Mouse (Mus musculus) lung, postnatal 0 days (tissue): Measurements from ENCODE around the gene Csrp3. TPM values are rescaled to one million over a fixed set of nuclear protein-coding genes. Genes with fewer than 3 reads are reported as not detected.

Experiments used
- ATAC-seq: fragments of 200-750 bp; cut with Nextera tagmentation; 2 replicates; pipeline ENCODE4 v1.8.0; 2017; ENCODE audit warnings: moderate library complexity
- DNase-seq: peaks from one replicate; pipeline ENCODE4 v3.0.0-alpha.2; 2016; ENCODE audit warnings: low spot score
- H3K27ac ChIP-seq: fragments of 300-500 bp; sonication (generic); 2 replicates; pipeline ENCODE4 v1.5.1; 2014; ENCODE audit warnings: antibody characterized with exemption, mild to moderate bottlenecking, low read length, mixed read lengths
- H3K27me3 ChIP-seq: fragments of 300-500 bp; sonication (generic); replicated peaks from 2 replicates; pipeline ENCODE4 v1.6.1; 2014; ENCODE audit warnings: low read length, mixed read lengths; ENCODE audit not compliant: insufficient read depth
- H3K36me3 ChIP-seq: fragments of 300-500 bp; sonication (generic); 2 replicates; pipeline ENCODE4 v1.6.1; 2014; ENCODE audit warnings: low read length, mixed read lengths; ENCODE audit not compliant: insufficient read depth
- H3K4me1 ChIP-seq: fragments of 300-500 bp; sonication (generic); 2 replicates; pipeline ENCODE4 v1.6.1; 2014; ENCODE audit warnings: antibody characterized with exemption, low read depth, low read length, mixed read lengths; ENCODE audit not compliant: insufficient read depth
- H3K4me2 ChIP-seq: fragments of 300-500 bp; sonication (generic); replicated peaks from 2 replicates; pipeline ENCODE4 v1.6.1; 2014; ENCODE audit warnings: low read depth, mild to moderate bottlenecking, low read length, moderate library complexity, mixed read lengths
- H3K4me3 ChIP-seq: fragments of 300-500 bp; sonication (generic); 2 replicates; pipeline ENCODE4 v1.5.1; 2014; ENCODE audit warnings: low read depth, low read length
- H3K9ac ChIP-seq: fragments of 300-500 bp; sonication (generic); replicated peaks from 2 replicates; pipeline ENCODE4 v1.6.1; 2014; ENCODE audit warnings: low read depth, mild to moderate bottlenecking
- H3K9me3 ChIP-seq: fragments of 300-500 bp; sonication (generic); 2 replicates; pipeline ENCODE4 v1.6.1; 2016; ENCODE audit warnings: low read length, mixed read lengths
- CTCF ChIP-seq: IDR thresholded peaks from 2 replicates; pipeline ENCODE4 v1.5.1; 2016; ENCODE audit warnings: antibody characterized with exemption, mild to moderate bottlenecking
- EP300 ChIP-seq: IDR thresholded peaks from 2 replicates; pipeline ENCODE4 v1.6.1; 2016; ENCODE audit warnings: antibody characterized with exemption, mild to moderate bottlenecking, control low read depth
- WGBS: fragments of 180-500 bp; shearing (Covaris S2); extraction: QIAGEN DNeasy Blood & Tissue Kit; methylation state at CpG from one replicate; pipeline ENCODE4 v1.1.7; 2014; 5-methylcytosine and 5-hydroxymethylcytosine counted together
- polyA plus RNA-seq: library from polyadenylated mRNA; unstranded; fragments of >200 nt; fragmentation: Nextera tagmentation; extraction: Ambion mirVana; gene quantifications from 2 replicates; pipeline ENCODE4 v1.2.1, GENCODE M21; 2015

Csrp3 gene
- polyA plus RNA-seq, 1 experiment from 2014 or later: 32.0 TPM

GRCm38 (mm10) chr7:48812358-48812757 lies 35.5 kb downstream of the Csrp3 start:
- Histone ChIP-seq H3K27me3 (no peaks in the 10 kb centered on the region), H3K4me2 (no peak overlapping the region), H3K4me1 (no peaks in the 10 kb centered on the region), H3K4me3 (no peak overlapping the region), H3K9me3 (no peaks in the 10 kb centered on the region), H3K9ac (no peak overlapping the region), H3K27ac (no peak overlapping the region), H3K36me3 (peaks cover 4% of the 10 kb centered on the region; the same call in 1 of the 2 replicates)
- DNase-seq (no peak), ATAC-seq (no peak)
- TF ChIP-seq CTCF (peak; percentile 45), EP300 (no peak)

- WGBS: 95% methylated on average over 1 of the region's 1 CpGs
- H3K4me1 ChIP-seq: no peaks in the 10 kb centered on the region
- no peak overlapping the region for H3K9ac ChIP-seq
- peaks cover 15% of the 10 kb centered on the region; the same call in 1 of the 2 replicates for H3K36me3 ChIP-seq
- TF ChIP-seq CTCF: no peak
- no peak for TF ChIP-seq EP300
- H3K9me3 ChIP-seq: no peaks in the 10 kb centered on the region
- ATAC-seq (no peak), DNase-seq (no peak)
- no peak overlapping the region for H3K4me3 ChIP-seq
- H3K4me2 ChIP-seq: no peak overlapping the region
- H3K27ac ChIP-seq: no peak overlapping the region
- H3K27me3 ChIP-seq: no peaks in the 10 kb centered on the region
Measured at GRCm38 (mm10) chr7:48810652-48811051, 37.2 kb downstream of the Csrp3 start.

GRCm38 (mm10) chr7:48806587-48806986 lies 41.2 kb downstream of the Csrp3 start:
- Histone ChIP-seq H3K4me3 (no peak overlapping the region), H3K4me1 (no peaks in the 10 kb centered on the region), H3K4me2 (no peak overlapping the region), H3K36me3 (peaks cover 23% of the 10 kb centered on the region; the same call in 1 of the 2 replicates), H3K27me3 (no peaks in the 10 kb centered on the region), H3K9me3 (no peaks in the 10 kb centered on the region), H3K27ac (no peak overlapping the region), H3K9ac (no peak overlapping the region)
- no peak for DNase-seq
- ATAC-seq: no peak
- no peak for TF ChIP-seq CTCF
- TF ChIP-seq EP300: no peak
- WGBS: 89% methylated on average over 4 of the region's 4 CpGs

GRCm38 (mm10) chr7:48803381-48803780 lies 44.5 kb downstream of the Csrp3 start:
- H3K4me1 ChIP-seq: no peaks in the 10 kb centered on the region
- no peak for DNase-seq
- H3K9ac ChIP-seq: no peak overlapping the region
- TF ChIP-seq EP300 (no peak), CTCF (no peak)
- H3K4me3 ChIP-seq: no peak overlapping the region
- no peaks in the 10 kb centered on the region for H3K27me3 ChIP-seq
- H3K9me3 ChIP-seq: no peaks in the 10 kb centered on the region
- peaks cover 19% of the 10 kb centered on the region; the same call in 1 of the 2 replicates for H3K36me3 ChIP-seq
- no peak overlapping the region for H3K27ac ChIP-seq
- ATAC-seq: no peak
- H3K4me2 ChIP-seq: no peak overlapping the region
- 87% methylated on average over 7 of the region's 7 CpGs for WGBS

- TF ChIP-seq CTCF (no peak), EP300 (no peak)
- H3K4me3 ChIP-seq: no peak overlapping the region
- no peaks in the 10 kb centered on the region for H3K9me3 ChIP-seq
- H3K36me3 ChIP-seq: no peaks in the 10 kb centered on the region
- no peak overlapping the region for H3K27ac ChIP-seq
- no peak for ATAC-seq
- no peak overlapping the region for H3K4me2 ChIP-seq
- H3K9ac ChIP-seq: no peak overlapping the region
- no peaks in the 10 kb centered on the region for H3K4me1 ChIP-seq
- 85% methylated on average over 3 of the region's 3 CpGs for WGBS
- H3K27me3 ChIP-seq: no peaks in the 10 kb centered on the region
- DNase-seq: no peak
Measured at GRCm38 (mm10) chr7:48795130-48795529, 52.7 kb downstream of the Csrp3 start.

GRCm38 (mm10) chr7:48791412-48791811 lies 56.4 kb downstream of the Csrp3 start:
- ATAC-seq (no peak), DNase-seq (no peak)
- H3K9me3 ChIP-seq: no peaks in the 10 kb centered on the region
- peaks cover 5% of the 10 kb centered on the region; the same call in 1 of the 2 replicates for H3K4me1 ChIP-seq
- no peak overlapping the region for H3K27ac ChIP-seq
- WGBS: 86% methylated on average over 3 of the region's 3 CpGs
- H3K4me2 ChIP-seq: no peak overlapping the region
- no peaks in the 10 kb centered on the region for H3K27me3 ChIP-seq
- TF ChIP-seq EP300: no peak
- no peaks in the 10 kb centered on the region for H3K36me3 ChIP-seq
- H3K9ac ChIP-seq: no peak overlapping the region
- no peak overlapping the region for H3K4me3 ChIP-seq

- no peak overlapping the region for H3K4me3 ChIP-seq
- peaks cover 5% of the 10 kb centered on the region; the same call in 1 of the 2 replicates for H3K4me1 ChIP-seq
- no peaks in the 10 kb centered on the region for H3K36me3 ChIP-seq
- ATAC-seq (no peak), DNase-seq (no peak)
- TF ChIP-seq EP300: no peak
- no peaks in the 10 kb centered on the region for H3K9me3 ChIP-seq
- no peak overlapping the region for H3K4me2 ChIP-seq
- no peaks in the 10 kb centered on the region for H3K27me3 ChIP-seq
- WGBS: 65% methylated on average over 4 of the region's 4 CpGs
- H3K27ac ChIP-seq: no peak overlapping the region
- H3K9ac ChIP-seq: no peak overlapping the region
Measured at GRCm38 (mm10) chr7:48790117-48790516, 57.7 kb downstream of the Csrp3 start.
